Mouse (Mus musculus) thymus, postnatal 25 days (tissue): ENCODE measurements at regions not wholly inside any gene's neighbourhood (a gene's known extent, or its start where the extent isn't known, plus 50 kb on each side); places are given as distances from the start of the nearest gene placed in this dataset.

ENCODE experiments used
- DNase-seq: peaks from one replicate; pipeline ENCODE4 v3.0.0; 2022

- DNase-seq: no peak
Measured at GRCm38 (mm10) chr1:185628401-185628800, 173.8 kb downstream of the Slc30a10 start.

- no peak for DNase-seq
Measured at GRCm38 (mm10) chr1:185629976-185630375, 175.3 kb downstream of the Slc30a10 start.

GRCm38 (mm10) chr1:185638631-185639030, 184.0 kb downstream of the Slc30a10 start:
- DNase-seq: no peak

- DNase-seq: no peak
Measured at GRCm38 (mm10) chr1:185639486-185639885, 184.8 kb downstream of the Slc30a10 start.

- no peak for DNase-seq
Measured at GRCm38 (mm10) chr1:185644026-185644425, 189.4 kb downstream of the Slc30a10 start.

- DNase-seq: no peak
Measured at GRCm38 (mm10) chr1:185648128-185648527, 193.5 kb downstream of the Slc30a10 start.

GRCm38 (mm10) chr1:185648926-185649325, 194.3 kb downstream of the Slc30a10 start:
- no peak for DNase-seq

GRCm38 (mm10) chr1:185650926-185651325, 196.3 kb downstream of the Slc30a10 start:
- no peak for DNase-seq

- no peak for DNase-seq
Measured at GRCm38 (mm10) chr1:185655021-185655420, 200.4 kb downstream of the Slc30a10 start.

GRCm38 (mm10) chr1:185655461-185655860, 200.8 kb downstream of the Slc30a10 start:
- no peak for DNase-seq

GRCm38 (mm10) chr1:185657286-185657685, 202.6 kb downstream of the Slc30a10 start:
- no peak for DNase-seq

- no peak for DNase-seq
Measured at GRCm38 (mm10) chr1:185659476-185659875, 204.8 kb downstream of the Slc30a10 start.

- no peak for DNase-seq
Measured at GRCm38 (mm10) chr1:185662336-185662735, 207.7 kb downstream of the Slc30a10 start.

- no peak for DNase-seq
Measured at GRCm38 (mm10) chr1:185670029-185670741, 215.5 kb downstream of the Slc30a10 start.

GRCm38 (mm10) chr1:185672940-185673339, 218.3 kb downstream of the Slc30a10 start:
- DNase-seq: no peak

- DNase-seq: no peak
Measured at GRCm38 (mm10) chr1:185675674-185676420, 221.2 kb downstream of the Slc30a10 start.

- peak; percentile 32 for DNase-seq
Measured at GRCm38 (mm10) chr1:185681610-185682457, 227.2 kb downstream of the Slc30a10 start.

- DNase-seq: no peak
Measured at GRCm38 (mm10) chr1:185682458-185682750, 227.8 kb downstream of the Slc30a10 start.

GRCm38 (mm10) chr1:185684638-185685037, 230.0 kb downstream of the Slc30a10 start:
- DNase-seq: peak; percentile 8

- DNase-seq: no peak
Measured at GRCm38 (mm10) chr1:185688506-185688905, 233.9 kb downstream of the Slc30a10 start.

GRCm38 (mm10) chr1:185695394-185695793, 240.7 kb downstream of the Slc30a10 start:
- DNase-seq: no peak

- no peak for DNase-seq
Measured at GRCm38 (mm10) chr1:185699758-185700157, 245.1 kb downstream of the Slc30a10 start.

GRCm38 (mm10) chr1:185726324-185726723, 271.7 kb downstream of the Slc30a10 start:
- no peak for DNase-seq

- DNase-seq: no peak
Measured at GRCm38 (mm10) chr1:185726811-185727210, 272.2 kb downstream of the Slc30a10 start.
